Mouse (Mus musculus) embryonic facial prominence, embryonic 11.5 days (tissue): ENCODE results near the gene Filip1l. TPM values are rescaled to one million over a fixed set of nuclear protein-coding genes. Genes with fewer than 3 reads are reported as not detected.

Source experiments
- ATAC-seq: fragments of 200-750 bp; cut with Nextera tagmentation; replicated peaks from 2 replicates; pipeline ENCODE4 v1.8.0; 2017; ENCODE audit warnings: low read depth; ENCODE audit not compliant: insufficient number of reproducible peaks, low FRiP score, low TSS enrichment
- DNase-seq: peaks from one replicate; pipeline ENCODE4 v3.0.0-alpha.2; 2015; ENCODE audit warnings: low spot score
- H3K27ac ChIP-seq: fragments of 300-500 bp; sonication (generic); replicated peaks from 2 replicates; pipeline ENCODE4 v1.5.1; 2014; ENCODE audit warnings: mild to moderate bottlenecking, low read depth, low read length, control low read depth
- H3K27me3 ChIP-seq: fragments of 300-500 bp; sonication (generic); 2 replicates; pipeline ENCODE4 v1.6.1; 2014; ENCODE audit warnings: mild to moderate bottlenecking, low read length, moderate library complexity, mixed read lengths; ENCODE audit not compliant: control insufficient read depth, insufficient read depth
- H3K36me3 ChIP-seq: fragments of 300-500 bp; sonication (generic); replicated peaks from 2 replicates; pipeline ENCODE4 v1.6.1; 2014; ENCODE audit warnings: low read depth, mild to moderate bottlenecking, low read length, moderate library complexity, mixed read lengths; ENCODE audit not compliant: control insufficient read depth, insufficient read depth
- H3K4me1 ChIP-seq: fragments of 300-500 bp; sonication (generic); 2 replicates; pipeline ENCODE4 v1.6.1; 2014; ENCODE audit warnings: low read length, mixed read lengths; ENCODE audit not compliant: control insufficient read depth, insufficient read depth
- H3K4me2 ChIP-seq: fragments of 300-500 bp; sonication (generic); 2 replicates; pipeline ENCODE4 v1.6.1; 2014; ENCODE audit warnings: low read depth, mild to moderate bottlenecking, control low read depth, low read length, moderate library complexity
- H3K4me3 ChIP-seq: fragments of 300-500 bp; sonication (generic); 2 replicates; pipeline ENCODE4 v1.5.1; 2014; ENCODE audit warnings: low read depth, low read length, control low read depth
- H3K9ac ChIP-seq: fragments of 300-500 bp; sonication (generic); replicated peaks from 2 replicates; pipeline ENCODE4 v1.6.1; 2014; ENCODE audit warnings: mild to moderate bottlenecking, control low read depth, low read length
- H3K9me3 ChIP-seq: fragments of 300-500 bp; sonication (generic); replicated peaks from 2 replicates; pipeline ENCODE4 v1.6.1; 2016; ENCODE audit warnings: mild to moderate bottlenecking, low read length, inconsistent platforms, mixed read lengths; ENCODE audit not compliant: control insufficient read depth
- WGBS: fragments of 180-500 bp; shearing (Covaris S2); extraction: QIAGEN DNeasy Blood & Tissue Kit; methylation state at CpG from one replicate; pipeline ENCODE4 v1.1.7; 2014; 5-methylcytosine and 5-hydroxymethylcytosine counted together
- polyA plus RNA-seq: library from polyadenylated mRNA; unstranded; fragments of >200 nt; fragmentation: Nextera tagmentation; extraction: Ambion mirVana; gene quantifications from 2 replicates; pipeline ENCODE4 v1.2.1, GENCODE M21; 2014

Gene Filip1l
- polyA plus RNA-seq, 1 experiment from 2014 or later: 24.2 TPM

- Histone ChIP-seq H3K9me3 (no peaks in the 10 kb centered on the region), H3K4me3 (no peak overlapping the region), H3K4me1 (no peaks in the 10 kb centered on the region), H3K4me2 (no peak overlapping the region), H3K36me3 (no peaks in the 10 kb centered on the region), H3K9ac (no peak overlapping the region), H3K27me3 (no peaks in the 10 kb centered on the region), H3K27ac (no peak overlapping the region)
- WGBS: 58% methylated on average over 3 of the region's 3 CpGs
- ATAC-seq (no peak), DNase-seq (no peak)
Observed at GRCm38 (mm10) chr16:57500851-57501250, 148.0 kb downstream of the Filip1l start.

GRCm38 (mm10) chr16:57502230-57502629, 149.3 kb downstream of the Filip1l start:
- Histone ChIP-seq H3K9ac (no peak overlapping the region), H3K4me2 (no peak overlapping the region), H3K36me3 (no peaks in the 10 kb centered on the region), H3K4me3 (no peak overlapping the region), H3K4me1 (no peaks in the 10 kb centered on the region), H3K9me3 (no peaks in the 10 kb centered on the region), H3K27ac (no peak overlapping the region), H3K27me3 (no peaks in the 10 kb centered on the region)
- ATAC-seq (no peak), DNase-seq (no peak)
- WGBS: 37% methylated on average over 2 of the region's 2 CpGs

GRCm38 (mm10) chr16:57502761-57503160, 149.9 kb downstream of the Filip1l start:
- H3K4me1 ChIP-seq: no peaks in the 10 kb centered on the region
- H3K36me3 ChIP-seq: no peaks in the 10 kb centered on the region
- ATAC-seq (no peak), DNase-seq (no peak)
- no peak overlapping the region for H3K4me3 ChIP-seq
- 48% methylated on average over 5 of the region's 5 CpGs for WGBS
- H3K27me3 ChIP-seq: no peaks in the 10 kb centered on the region
- H3K9me3 ChIP-seq: no peaks in the 10 kb centered on the region
- H3K27ac ChIP-seq: no peak overlapping the region
- no peak overlapping the region for H3K9ac ChIP-seq
- no peak overlapping the region for H3K4me2 ChIP-seq

- ATAC-seq: no peak
- 90% methylated on average over 4 of the region's 4 CpGs for WGBS
- Histone ChIP-seq H3K4me1 (no peaks in the 10 kb centered on the region), H3K4me3 (no peak overlapping the region), H3K9me3 (no peaks in the 10 kb centered on the region), H3K27ac (no peak overlapping the region), H3K4me2 (no peak overlapping the region), H3K9ac (no peak overlapping the region), H3K36me3 (no peaks in the 10 kb centered on the region), H3K27me3 (no peaks in the 10 kb centered on the region)
- DNase-seq: no peak
Observed at GRCm38 (mm10) chr16:57504728-57505127, 151.8 kb downstream of the Filip1l start.

- ATAC-seq: no peak
- 87% methylated on average over 6 of the region's 6 CpGs for WGBS
Observed at GRCm38 (mm10) chr16:57506133-57506532, 153.2 kb downstream of the Filip1l start.

GRCm38 (mm10) chr16:57508351-57508750, 155.5 kb downstream of the Filip1l start:
- Histone ChIP-seq H3K9ac (no peak overlapping the region), H3K36me3 (no peaks in the 10 kb centered on the region), H3K27ac (no peak overlapping the region), H3K4me2 (no peak overlapping the region), H3K4me1 (no peaks in the 10 kb centered on the region), H3K27me3 (no peaks in the 10 kb centered on the region), H3K9me3 (no peaks in the 10 kb centered on the region), H3K4me3 (no peak overlapping the region)
- WGBS: 88% methylated on average over 1 of the region's 1 CpGs
- DNase-seq (no peak), ATAC-seq (no peak)

More at GRCm38 (mm10) chr16:57506133-57506532, 153.2 kb downstream of the Filip1l start:
- Histone ChIP-seq H3K27ac (no peak overlapping the region), H3K4me2 (no peak overlapping the region), H3K9ac (no peak overlapping the region), H3K4me3 (no peak overlapping the region), H3K9me3 (no peaks in the 10 kb centered on the region), H3K4me1 (no peaks in the 10 kb centered on the region), H3K27me3 (no peaks in the 10 kb centered on the region), H3K36me3 (no peaks in the 10 kb centered on the region)
- DNase-seq: no peak

GRCm38 (mm10) chr16:57509099-57509498, 156.2 kb downstream of the Filip1l start:
- no peaks in the 10 kb centered on the region for H3K9me3 ChIP-seq
- ATAC-seq (no peak), DNase-seq (no peak)
- H3K27me3 ChIP-seq: no peaks in the 10 kb centered on the region
- no peaks in the 10 kb centered on the region for H3K4me1 ChIP-seq
- no peak overlapping the region for H3K4me2 ChIP-seq
- no peak overlapping the region for H3K27ac ChIP-seq
- H3K4me3 ChIP-seq: no peak overlapping the region
- 91% methylated on average over 3 of the region's 3 CpGs for WGBS
- no peaks in the 10 kb centered on the region for H3K36me3 ChIP-seq
- H3K9ac ChIP-seq: no peak overlapping the region

- no peaks in the 10 kb centered on the region for H3K9me3 ChIP-seq
- 82% methylated on average over 7 of the region's 7 CpGs for WGBS
- no peak overlapping the region for H3K4me2 ChIP-seq
- H3K9ac ChIP-seq: no peak overlapping the region
- no peaks in the 10 kb centered on the region for H3K4me1 ChIP-seq
- no peaks in the 10 kb centered on the region for H3K36me3 ChIP-seq
- no peak overlapping the region for H3K4me3 ChIP-seq
- DNase-seq: no peak
- no peaks in the 10 kb centered on the region for H3K27me3 ChIP-seq
- H3K27ac ChIP-seq: no peak overlapping the region
- no peak for ATAC-seq
Observed at GRCm38 (mm10) chr16:57513562-57513961, 160.7 kb downstream of the Filip1l start.
